Mouse (Mus musculus): Measurements from ENCODE around the gene Olfr150.

- no peak for TF ChIP-seq CTCF (IDR thresholded peaks at IDR 0.05; ENCODE audit: insufficient read depth, low read depth, low read length)
- no peak for TF ChIP-seq POLR2A (IDR thresholded peaks at IDR 0.05; ENCODE audit: insufficient read depth, low read depth, low read length)
These were observed 15.7 kb downstream of the Olfr150 start for GRCm38 (mm10) chr9:39746428-39746827.
